Mouse (Mus musculus) lung, postnatal 0 days (tissue): ENCODE results near the gene Fam89a.

Experiments used
- CTCF ChIP-seq: IDR thresholded peaks from 2 replicates; pipeline ENCODE4 v1.5.1; 2016; ENCODE audit warnings: antibody characterized with exemption, mild to moderate bottlenecking
- EP300 ChIP-seq: IDR thresholded peaks from 2 replicates; pipeline ENCODE4 v1.6.1; 2016; ENCODE audit warnings: antibody characterized with exemption, mild to moderate bottlenecking, control low read depth

- TF ChIP-seq CTCF (no peak), EP300 (no peak)
Observed at GRCm38 (mm10) chr8:124720938-124721861, 30.4 kb downstream of the Fam89a start.
